ENCODE assay signal across 10 mouse cellular contexts in the genomic region with DNA sequence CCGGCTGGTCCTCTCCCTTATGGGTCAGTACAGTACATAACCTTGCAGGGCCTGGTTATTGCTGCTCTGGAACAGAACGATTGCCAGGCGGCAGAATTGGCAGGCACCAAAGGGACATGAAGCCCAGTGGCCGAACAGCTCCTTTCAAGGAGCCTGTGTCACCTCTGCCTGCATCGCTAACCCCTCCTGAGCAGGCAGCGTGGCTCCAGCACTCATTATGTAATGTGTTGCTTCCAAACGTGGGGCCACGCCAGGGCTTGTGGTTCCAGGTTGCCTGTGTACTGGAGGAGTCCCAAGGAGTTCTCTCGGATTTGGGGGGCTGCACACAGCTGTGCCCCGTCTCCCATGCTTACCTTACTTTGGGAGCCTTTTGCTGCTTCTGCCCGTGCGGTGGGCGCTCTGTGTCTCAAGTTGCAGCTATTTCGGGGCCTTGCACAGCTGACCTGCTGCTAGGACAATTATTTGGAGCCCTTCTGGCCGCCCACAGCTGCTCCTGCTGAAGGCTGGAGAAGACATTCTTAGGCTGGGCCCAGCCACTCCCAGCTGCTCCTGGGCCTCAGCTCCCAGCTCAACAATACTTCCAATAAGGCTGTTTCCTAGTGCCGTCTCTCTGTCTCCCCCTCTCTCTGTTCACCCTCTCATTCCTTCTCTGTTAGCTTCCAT.
DNase-seq lines count a peak whose midpoint lies in the region; ATAC-seq and TF ChIP-seq lines count a peak whose summit lies in the region.
"Had no signal": no experiment of that assay in that cellular context is flagged by ENCODE, and none has a peak within 500 bp of the region (broad histone marks: within the 10 kb centered on the region; RNA-seq: fewer than 3 reads in every experiment).

No protein-coding gene starts in this region.

- 43% methylated on average over 16 of the region's 16 CpGs for WGBS in kidney, embryonic 16.5 days
- 74% methylated on average over 16 of the region's 16 CpGs for whole genome bisulfite sequencing in midbrain, postnatal 0 days

- H3K4me2 ChIP-seq in kidney, embryonic 16.5 days (replicated peaks; ENCODE audit: low read depth, low read length): no peak overlapping the region
- no peak overlapping the region for H3K4me2 ChIP-seq in midbrain, postnatal 0 days (ENCODE audit: low read depth, low read length, poor library complexity, severe bottlenecking)
- H3K4me2 ChIP-seq: liver, embryonic 11.5 days had no signal

- DNase-seq in cerebellum, adult 8-10 months: peak; percentile 45
- no peak for DNase-seq in cerebellum, postnatal 36 days
- DNase-seq in retina, embryonic 14.5 days (ENCODE audit: low spot score): peak; percentile 28
- no peak for DNase-seq in retina, postnatal 1 day
- DNase-seq in midbrain, postnatal 0 days (ENCODE audit: low spot score): no peak
- DNase-seq in layer of hippocampus, postnatal 14 days (ENCODE audit: low spot score in 2 of 2): no peak
- no peak for DNase-seq in testis, postnatal 10 days (ENCODE audit: low spot score)
- DNase-seq: B cell, adult 2 months had no signal

- 0 out of 2 replicates have a peak, but pooled peaks have one; percentile 11 for ATAC-seq in kidney, embryonic 16.5 days (ENCODE audit: low FRiP score, low TSS enrichment)
- no peak for ATAC-seq in midbrain, postnatal 0 days (ENCODE audit: low FRiP score)

- H3K4me1 ChIP-seq in kidney, embryonic 16.5 days (ENCODE audit: insufficient read depth, low read length): peaks cover 28% of the 10 kb centered on the region
- no peaks in the 10 kb centered on the region for H3K4me1 ChIP-seq in midbrain, postnatal 0 days (ENCODE audit: insufficient read depth, low read length)

- no peak overlapping the region for H3K27ac ChIP-seq in kidney, embryonic 16.5 days (ENCODE audit: low read length)
- no peak overlapping the region for H3K27ac ChIP-seq in midbrain, postnatal 0 days (ENCODE audit: low read depth, low read length)

- H3K9me3 ChIP-seq in kidney, embryonic 16.5 days (ENCODE audit: low read length): no peaks in the 10 kb centered on the region
- H3K9me3 ChIP-seq in midbrain, postnatal 0 days (ENCODE audit: low read length): no peaks in the 10 kb centered on the region

- H3K36me3 ChIP-seq in kidney, embryonic 16.5 days (ENCODE audit: insufficient read depth, low read length): no peaks in the 10 kb centered on the region
- H3K36me3 ChIP-seq in midbrain, postnatal 0 days (ENCODE audit: insufficient read depth, low read length): no peaks in the 10 kb centered on the region

- H3K27me3 ChIP-seq in kidney, embryonic 16.5 days (ENCODE audit: insufficient read depth, low read length): peaks cover 21% of the 10 kb centered on the region
- H3K27me3 ChIP-seq in midbrain, postnatal 0 days (ENCODE audit: insufficient read depth, low read length): peaks cover 26% of the 10 kb centered on the region

- no peak overlapping the region for H3K9ac ChIP-seq in kidney, embryonic 16.5 days (replicated peaks; ENCODE audit: low read length)
- H3K9ac ChIP-seq in midbrain, postnatal 0 days (replicated peaks; ENCODE audit: low read length, poor library complexity, severe bottlenecking): no peak overlapping the region

- no peak overlapping the region for H3K4me3 ChIP-seq in kidney, embryonic 16.5 days (ENCODE audit: low read length)
- no peak overlapping the region for H3K4me3 ChIP-seq in midbrain, postnatal 0 days (ENCODE audit: low read depth, low read length)

- TF ChIP-seq CTCF in midbrain, postnatal 0 days (IDR thresholded peaks at IDR 0.05): no peak

Comparison
In these comparisons a context has a peak if more than half of its experiments do, and no peak if none do; other contexts are left out.
1. DNase-seq: peak in cerebellum, adult 8-10 months (single experiment) and retina, embryonic 14.5 days (single experiment); none in cerebellum, postnatal 36 days (0 of 2), retina, postnatal 1 day (single experiment), midbrain, postnatal 0 days (single experiment), layer of hippocampus, postnatal 14 days (0 of 2) and testis, postnatal 10 days (single experiment).